Mouse (Mus musculus) neural tube, embryonic 13.5 days (tissue): Measurements from ENCODE around the gene Vrtn. TPM values are rescaled to one million over a fixed set of nuclear protein-coding genes. Genes with fewer than 3 reads are reported as not detected.

ENCODE experiments used
- ATAC-seq: fragments of 200-750 bp; cut with Nextera tagmentation; 2 replicates; pipeline ENCODE4 v1.8.0; 2017; ENCODE audit warnings: low read depth, mild to moderate bottlenecking, moderate TSS enrichment, moderate library complexity
- H3K27ac ChIP-seq: fragments of 300-500 bp; sonication (generic); replicated peaks from 2 replicates; pipeline ENCODE4 v1.5.1; 2015; ENCODE audit warnings: moderate library complexity, mild to moderate bottlenecking, inconsistent platforms
- H3K27me3 ChIP-seq: fragments of 300-500 bp; sonication (generic); 2 replicates; pipeline ENCODE4 v1.6.1; 2015; ENCODE audit warnings: mild to moderate bottlenecking, inconsistent platforms
- H3K36me3 ChIP-seq: fragments of 300-500 bp; sonication (generic); 2 replicates; pipeline ENCODE4 v1.6.1; 2015; ENCODE audit warnings: mild to moderate bottlenecking, inconsistent platforms
- H3K4me1 ChIP-seq: fragments of 300-500 bp; sonication (generic); replicated peaks from 2 replicates; pipeline ENCODE4 v1.6.1; 2015; ENCODE audit warnings: inconsistent platforms
- H3K4me2 ChIP-seq: fragments of 300-500 bp; sonication (generic); 2 replicates; pipeline ENCODE4 v1.6.1; 2015; ENCODE audit warnings: inconsistent platforms, mild to moderate bottlenecking, moderate library complexity
- H3K4me3 ChIP-seq: fragments of 300-500 bp; sonication (generic); 2 replicates; pipeline ENCODE4 v1.5.1; 2015; ENCODE audit warnings: mild to moderate bottlenecking, inconsistent platforms
- H3K9ac ChIP-seq: fragments of 300-500 bp; sonication (generic); 2 replicates; pipeline ENCODE4 v1.6.1; 2015; ENCODE audit warnings: moderate library complexity, mild to moderate bottlenecking, inconsistent platforms
- H3K9me3 ChIP-seq: fragments of 300-500 bp; sonication (generic); 2 replicates; pipeline ENCODE4 v1.6.1; 2016; ENCODE audit warnings: inconsistent platforms
- WGBS: fragments of 180-500 bp; shearing (Covaris S2); methylation state at CpG from one replicate; pipeline ENCODE4 v1.1.7; 2015; 5-methylcytosine and 5-hydroxymethylcytosine counted together
- polyA plus RNA-seq: library from polyadenylated mRNA; unstranded; fragments of >200 nt; fragmentation: Nextera tagmentation; extraction: Ambion mirVana; gene quantifications from 2 replicates; pipeline ENCODE4 v1.2.1, GENCODE M21; 2015

Vrtn gene
- polyA plus RNA-seq, 1 experiment from 2014 or later: not detected

GRCm38 (mm10) chr12:84691347-84691746 lies 50.5 kb downstream of the Vrtn start:
- no peak for ATAC-seq
- H3K4me1 ChIP-seq: peaks cover 2% of the 10 kb centered on the region
- no peak overlapping the region for H3K4me3 ChIP-seq
- no peak overlapping the region for H3K27ac ChIP-seq
- no peak overlapping the region for H3K4me2 ChIP-seq
- H3K36me3 ChIP-seq: no peaks in the 10 kb centered on the region
- H3K9ac ChIP-seq: no peak overlapping the region
- peaks cover 8% of the 10 kb centered on the region for H3K27me3 ChIP-seq
- no peaks in the 10 kb centered on the region for H3K9me3 ChIP-seq

GRCm38 (mm10) chr12:84692141-84692540 lies 51.3 kb downstream of the Vrtn start:
- Histone ChIP-seq H3K4me3 (no peak overlapping the region), H3K9ac (no peak overlapping the region), H3K27me3 (peaks cover 15% of the 10 kb centered on the region), H3K9me3 (no peaks in the 10 kb centered on the region), H3K27ac (no peak overlapping the region), H3K4me2 (no peak overlapping the region), H3K4me1 (no peaks in the 10 kb centered on the region), H3K36me3 (no peaks in the 10 kb centered on the region)
- 83% methylated on average over 6 of the region's 6 CpGs for WGBS
- ATAC-seq: no peak

GRCm38 (mm10) chr12:84698319-84699081 lies 57.7 kb downstream of the Vrtn start, which contains the start of gene Syndig1l:
Syndig1l (minus strand) TSS chr12:84698831.
- peak within 1 kb of the TSS; percentile 63 for H3K4me3 ChIP-seq
- WGBS: under 1% methylated on average over 53 of the region's 79 CpGs
- H3K9me3 ChIP-seq: no peaks in the 10 kb centered on the region
- no peaks in the 10 kb centered on the region for H3K36me3 ChIP-seq
- peak within 1 kb of the TSS; percentile 77 for H3K9ac ChIP-seq
- peak; percentile 82 for ATAC-seq
- peaks cover 63% of the 10 kb centered on the region for H3K27me3 ChIP-seq
- peak within 1 kb of the TSS; percentile 42; the same call in 1 of the 2 replicates for H3K27ac ChIP-seq
- H3K4me2 ChIP-seq: peak within 1 kb of the TSS; percentile 81
- peaks cover 25% of the 10 kb centered on the region for H3K4me1 ChIP-seq

Other genes with a start within 250 kb of the Vrtn start
- 12.5 and 12.6 TPM in 2 replicates for gene Entpd5, start 232.0 kb upstream of the Vrtn start, polyA plus RNA-seq
- 3.0 and 4.7 TPM in 2 replicates for gene Bbof1, start 231.9 kb upstream of the Vrtn start, polyA plus RNA-seq
- gene Rnf113a2, start 223.8 kb upstream of the Vrtn start, polyA plus RNA-seq: 27.6 and 33.3 TPM in 2 replicates
- gene Aldh6a1, start 190.0 kb upstream of the Vrtn start, polyA plus RNA-seq: 31.5 and 31.9 TPM in 2 replicates
- gene Lin52, start 189.6 kb upstream of the Vrtn start, polyA plus RNA-seq: 31.7 and 33.6 TPM in 2 replicates
- 7.5 and 7.7 TPM in 2 replicates for gene Vsx2, start 71.3 kb upstream of the Vrtn start, polyA plus RNA-seq
- 12.8 TPM in 2 replicates for gene Abcd4, start 23.6 kb upstream of the Vrtn start, polyA plus RNA-seq
- 3.6 and 3.8 TPM in 2 replicates for gene Syndig1l, start 57.8 kb downstream of the Vrtn start, polyA plus RNA-seq
- gene Npc2, start 132.1 kb downstream of the Vrtn start, polyA plus RNA-seq: 74.9 and 77.8 TPM in 2 replicates
- gene Isca2, start 132.2 kb downstream of the Vrtn start, polyA plus RNA-seq: 148 and 154 TPM in 2 replicates
- gene Ltbp2, start 235.5 kb downstream of the Vrtn start, polyA plus RNA-seq: 0.08 and 0.21 TPM in 2 replicates